Mouse (Mus musculus): Measurements from ENCODE around the gene Pik3c2g. TPM values are rescaled to one million over a fixed set of nuclear protein-coding genes. Genes with fewer than 3 reads are reported as not detected.
"Not testable (repeated sequence)": the region's sequence is repeated elsewhere in the genome, so short reads cannot be mapped to it uniquely, and the experiment has no call there.

The Pik3c2g gene
- total RNA-seq, 2 experiments from 2014 or later: not detected

DNA sequence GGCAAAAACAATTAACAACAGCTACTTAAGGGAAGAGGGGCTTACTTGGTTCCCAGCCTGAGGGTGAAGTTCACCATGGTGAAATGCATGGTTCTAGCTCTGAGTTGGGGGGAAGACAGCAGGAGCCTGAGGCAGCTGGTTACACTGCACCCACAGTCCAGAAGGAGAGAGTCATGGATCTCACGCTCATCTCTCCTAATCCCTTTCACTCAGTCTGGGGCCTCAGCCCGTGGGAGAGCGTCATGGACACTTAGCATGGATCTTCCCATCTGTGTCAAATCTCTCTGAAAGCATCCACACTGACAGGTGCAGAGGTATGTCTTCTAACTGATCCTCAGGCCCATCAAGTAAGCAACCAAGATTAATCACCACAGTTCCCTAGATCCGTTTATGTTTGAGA lies 320.1 kb downstream of the Pik3c2g start:
- no peak for ATAC-seq (replicated peaks; ENCODE audit: poor library complexity)

DNA sequence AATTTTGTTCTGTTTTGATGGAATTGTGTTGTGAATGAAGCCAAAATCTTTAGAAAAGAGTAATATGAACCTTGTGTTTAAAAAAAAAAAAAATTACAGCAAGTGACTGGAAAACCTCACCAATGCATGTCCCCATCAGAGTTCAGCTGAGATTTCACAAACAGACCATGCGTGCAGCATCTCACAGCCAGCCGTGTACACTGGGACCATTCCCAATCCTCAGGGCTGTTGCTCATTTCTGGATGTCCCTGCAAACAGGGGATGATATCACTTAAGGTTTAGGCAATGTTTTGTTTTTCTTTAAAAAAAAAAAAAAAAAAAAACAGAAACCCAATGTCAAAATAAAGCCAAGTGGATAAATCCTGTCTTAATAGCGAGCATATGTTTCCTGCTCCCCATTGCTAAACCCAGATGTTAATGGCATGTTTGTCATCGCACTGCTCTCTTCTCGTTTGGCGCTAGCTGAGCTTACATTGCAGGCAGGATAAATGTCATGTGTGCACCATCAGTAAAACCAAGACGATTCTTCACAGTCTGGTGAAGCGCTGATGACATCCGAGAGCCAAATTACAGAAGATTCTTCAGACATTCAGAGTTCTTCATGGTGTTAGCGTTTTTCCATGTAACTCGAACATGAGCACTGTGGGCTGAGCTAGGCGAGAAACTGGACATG lies 322.1 kb downstream of the Pik3c2g start:
- ATAC-seq (replicated peaks; ENCODE audit: poor library complexity): no peak

DNA sequence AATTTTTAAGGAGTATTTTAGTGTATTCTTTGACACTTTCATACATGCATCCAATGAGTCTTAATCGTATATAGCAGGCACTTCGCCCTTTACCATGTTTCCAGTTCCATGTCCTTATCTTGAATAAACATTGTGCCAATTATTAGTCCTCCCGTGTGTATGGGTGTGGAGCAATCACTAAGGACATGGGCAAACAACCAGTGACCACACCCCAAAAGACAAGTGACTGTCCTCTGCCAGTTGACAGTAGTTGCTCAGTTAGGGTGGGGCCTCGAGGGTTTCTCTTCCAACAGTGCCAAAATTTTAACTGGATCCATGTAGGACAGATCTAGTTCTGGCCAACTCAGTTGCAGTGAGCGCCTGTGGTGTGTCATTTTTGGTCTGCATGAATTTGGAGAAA lies 341.7 kb downstream of the Pik3c2g start:
- ATAC-seq (replicated peaks; ENCODE audit: poor library complexity): no peak

DNA sequence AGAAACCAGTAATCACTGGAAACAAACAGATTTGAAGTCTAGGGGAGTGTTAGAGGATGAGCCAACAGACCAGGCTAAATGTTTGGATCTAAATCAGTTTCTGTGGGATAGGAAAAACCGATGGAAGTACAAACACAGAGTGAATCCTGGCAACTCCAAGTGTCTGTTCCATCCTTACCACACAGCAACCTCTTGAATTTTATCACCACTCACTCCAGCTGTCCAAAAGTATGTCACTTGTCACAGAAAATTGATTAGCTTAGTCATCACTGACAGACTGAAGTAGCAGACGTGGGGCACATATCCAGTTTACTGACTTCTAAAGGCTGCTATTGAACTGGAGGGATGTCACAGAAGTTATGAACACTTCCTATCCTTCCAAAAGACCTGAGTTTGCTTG lies 347.8 kb downstream of the Pik3c2g start:
- ATAC-seq (replicated peaks; ENCODE audit: poor library complexity): no peak

DNA sequence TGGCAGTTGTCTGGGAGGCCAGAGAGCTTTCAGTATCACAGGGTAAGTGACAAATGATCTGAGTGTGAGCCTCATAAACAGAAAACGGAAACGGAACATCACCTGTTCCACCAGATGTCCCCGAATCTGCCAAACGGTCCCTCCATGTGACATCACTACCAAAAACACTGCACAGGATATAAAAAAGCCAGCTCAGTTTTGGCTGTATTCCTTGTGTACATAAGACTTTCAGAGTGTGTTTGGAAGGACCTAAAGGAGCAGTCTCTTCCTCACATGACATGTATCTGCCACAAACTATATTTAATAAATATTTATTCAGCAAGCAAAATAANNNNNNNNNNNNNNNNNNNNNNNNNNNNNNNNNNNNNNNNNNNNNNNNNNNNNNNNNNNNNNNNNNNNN lies 350.6 kb downstream of the Pik3c2g start:
- not testable (repeated sequence) for ATAC-seq (replicated peaks; ENCODE audit: poor library complexity)

DNA sequence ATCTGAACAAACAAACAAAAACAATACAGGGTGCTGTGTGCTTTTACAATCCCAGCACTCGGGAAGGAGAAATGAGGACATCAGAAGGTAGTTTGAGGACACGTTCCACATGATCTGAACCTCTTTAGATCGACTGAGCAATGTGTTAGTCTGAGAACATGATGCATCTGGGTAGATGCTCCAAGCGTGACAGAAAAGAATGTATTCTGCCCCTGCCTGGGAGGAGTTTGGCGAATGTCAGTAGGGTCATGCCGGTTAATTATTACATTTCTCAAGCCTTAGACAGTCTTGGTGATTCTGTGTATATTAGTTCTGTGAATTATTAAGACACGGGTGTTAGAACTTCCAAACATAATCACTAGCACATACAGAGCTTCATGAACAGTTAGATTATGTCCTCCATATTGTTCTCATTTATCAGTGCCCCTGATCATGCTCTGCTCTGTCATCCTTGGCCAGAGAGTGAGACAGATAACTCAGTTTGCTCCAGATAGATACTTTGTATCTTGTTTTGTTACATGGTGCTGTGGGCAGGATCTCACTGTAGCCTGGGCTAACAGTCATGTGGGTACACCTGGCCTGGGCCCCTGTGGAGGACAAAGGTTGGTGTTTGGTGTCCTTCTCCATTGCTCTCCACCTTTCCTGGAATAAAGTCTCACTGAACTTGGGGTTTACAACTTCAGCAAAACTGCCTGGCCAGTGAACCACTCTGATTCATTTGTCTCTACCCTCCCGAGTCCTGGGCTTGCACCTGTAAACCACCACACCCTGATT lies 360.3 kb downstream of the Pik3c2g start:
- no peak for ATAC-seq (replicated peaks; ENCODE audit: poor library complexity)

DNA sequence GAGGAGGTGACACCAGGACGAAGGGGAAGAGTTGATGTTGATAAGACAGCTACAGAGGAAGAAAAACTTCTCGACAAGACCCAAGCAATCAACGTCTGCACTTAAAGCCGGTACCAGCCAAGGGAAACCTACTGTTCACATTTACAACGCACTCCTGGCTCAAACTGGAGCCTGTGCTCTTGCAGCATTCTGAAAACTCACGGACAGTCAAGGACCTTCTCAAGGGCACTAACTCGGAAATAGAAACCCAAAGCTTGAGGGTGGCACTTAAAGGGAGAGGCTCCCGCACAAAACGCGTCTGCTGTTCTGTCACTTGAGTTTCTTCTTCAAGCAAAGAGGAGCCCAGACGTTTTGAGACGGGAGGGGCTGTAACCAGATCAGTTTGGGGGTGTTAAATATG lies 366.6 kb downstream of the Pik3c2g start:
- ATAC-seq (replicated peaks; ENCODE audit: poor library complexity): no peak

DNA sequence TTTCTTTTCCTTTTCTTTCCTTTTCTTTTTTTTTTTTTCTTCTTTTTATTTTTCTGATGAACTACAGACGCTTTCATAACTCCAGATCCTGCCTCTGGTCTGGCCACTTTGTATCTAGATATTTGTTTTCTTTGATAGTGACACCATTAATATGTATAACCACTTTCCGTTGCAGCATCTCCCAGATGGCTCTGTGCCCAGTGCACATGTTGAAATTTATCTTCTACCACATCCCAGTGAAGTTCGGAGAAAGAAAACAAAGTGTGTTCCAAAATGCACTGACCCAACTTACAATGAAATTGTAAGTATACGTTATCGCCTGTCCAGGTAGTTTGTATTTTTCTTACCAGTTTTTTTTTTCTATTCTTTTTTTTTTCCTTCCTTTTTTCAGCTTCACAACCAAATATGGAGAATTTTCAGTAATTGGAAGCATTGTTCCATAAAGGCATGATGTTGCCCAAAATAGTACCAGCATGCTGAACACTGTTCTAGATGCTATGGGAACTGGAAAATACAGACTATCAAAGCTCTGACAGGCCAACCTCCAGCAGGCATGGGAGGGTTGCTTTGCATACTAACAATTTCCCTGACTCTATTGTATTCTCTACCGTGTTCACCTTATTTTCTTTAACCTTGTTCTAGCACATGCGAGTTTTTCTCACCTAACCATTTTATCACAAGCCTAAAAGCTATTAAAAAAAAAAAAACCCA lies 370.7 kb downstream of the Pik3c2g start:
- no peak for ATAC-seq (replicated peaks; ENCODE audit: poor library complexity)

DNA sequence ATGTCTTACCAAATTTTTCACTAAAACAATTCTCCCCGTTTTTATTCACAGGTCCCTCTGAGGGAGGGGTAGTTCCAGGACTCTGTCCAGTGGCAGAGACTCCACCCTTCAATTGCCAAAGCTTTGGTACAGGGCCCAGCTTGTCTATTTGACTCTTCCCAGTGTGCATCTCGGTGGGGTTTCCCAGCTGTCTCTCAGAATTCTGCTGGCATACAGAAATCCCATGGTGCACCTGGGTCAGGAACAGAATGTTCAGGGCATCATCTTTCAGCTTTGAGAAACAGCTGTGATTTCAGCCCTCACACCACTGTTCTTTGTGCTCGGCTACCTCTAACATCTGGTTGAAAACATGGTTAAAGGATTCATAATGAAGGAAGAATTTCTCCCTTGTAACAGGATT lies 376.8 kb downstream of the Pik3c2g start:
- ATAC-seq (replicated peaks; ENCODE audit: poor library complexity): no peak

DNA sequence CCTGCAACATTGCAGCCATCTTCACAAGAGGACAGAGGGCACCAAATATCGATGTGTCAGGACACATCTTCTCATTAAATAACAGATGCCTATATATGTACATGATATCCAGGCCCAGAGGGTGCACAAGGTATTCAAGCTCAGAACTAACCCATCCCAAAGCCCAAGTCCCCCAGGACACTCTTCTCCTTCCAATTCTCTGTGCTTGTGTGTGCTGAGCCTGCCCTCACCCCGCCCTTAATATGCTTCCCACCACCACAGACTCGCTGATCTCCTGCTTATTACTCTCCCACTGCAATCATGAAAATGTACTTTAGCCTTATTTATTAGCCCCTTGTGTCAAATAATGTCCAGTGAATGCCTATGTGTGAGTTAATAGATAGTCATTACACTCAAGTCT lies 377.9 kb downstream of the Pik3c2g start:
- ATAC-seq (replicated peaks; ENCODE audit: poor library complexity): no peak

DNA sequence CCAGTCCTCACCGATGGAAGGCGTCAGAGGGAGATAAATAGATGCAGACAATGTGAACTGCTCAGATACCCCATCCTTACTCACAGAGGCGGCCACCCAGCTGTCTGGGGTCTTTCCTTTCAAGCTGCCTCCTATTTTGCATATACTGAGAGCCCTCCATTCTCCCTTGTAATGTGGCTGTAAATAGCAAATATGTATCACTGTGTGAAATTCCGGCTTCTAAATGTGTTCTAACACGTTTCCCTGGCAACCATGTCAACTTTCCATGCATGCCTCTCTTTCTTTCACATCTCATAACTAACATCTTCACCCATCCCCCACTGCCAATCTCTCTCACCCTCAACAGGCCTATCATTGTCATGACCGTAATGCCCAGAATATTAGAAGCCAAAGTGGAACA lies 379.7 kb downstream of the Pik3c2g start:
- no peak for ATAC-seq (replicated peaks; ENCODE audit: poor library complexity)

DNA sequence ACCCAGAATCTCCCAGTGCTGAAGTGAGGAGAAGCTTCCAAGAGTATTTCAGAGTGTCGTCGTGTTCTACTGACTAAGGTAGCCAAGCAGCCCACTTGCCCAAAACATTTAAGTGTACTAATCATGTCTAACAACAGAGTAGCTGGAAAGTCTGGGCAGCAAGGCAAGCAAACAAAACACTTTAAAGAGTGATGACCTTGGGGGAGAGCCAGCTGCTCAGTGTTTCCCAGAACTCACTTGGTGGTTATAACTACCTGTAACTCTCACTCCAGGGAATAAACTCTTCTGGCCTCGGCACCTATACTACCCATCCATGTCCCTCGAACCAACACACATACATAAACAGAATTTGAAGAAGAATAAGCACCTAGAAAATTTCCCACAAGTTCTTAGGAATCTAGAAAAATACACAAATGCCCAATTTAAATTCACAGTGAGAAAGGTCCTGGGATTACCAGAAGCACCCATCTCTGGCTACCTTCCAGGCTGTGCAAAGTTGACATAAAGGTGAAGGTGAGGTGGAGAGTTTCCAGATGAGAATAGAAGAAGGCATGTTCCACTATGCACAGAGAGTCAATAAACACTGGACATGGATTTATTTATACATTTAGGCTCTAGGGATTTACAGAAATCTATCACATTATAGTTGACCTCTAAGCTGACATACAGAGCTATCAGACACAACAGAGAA lies 384.7 kb downstream of the Pik3c2g start:
- no peak for ATAC-seq (replicated peaks; ENCODE audit: poor library complexity)

DNA sequence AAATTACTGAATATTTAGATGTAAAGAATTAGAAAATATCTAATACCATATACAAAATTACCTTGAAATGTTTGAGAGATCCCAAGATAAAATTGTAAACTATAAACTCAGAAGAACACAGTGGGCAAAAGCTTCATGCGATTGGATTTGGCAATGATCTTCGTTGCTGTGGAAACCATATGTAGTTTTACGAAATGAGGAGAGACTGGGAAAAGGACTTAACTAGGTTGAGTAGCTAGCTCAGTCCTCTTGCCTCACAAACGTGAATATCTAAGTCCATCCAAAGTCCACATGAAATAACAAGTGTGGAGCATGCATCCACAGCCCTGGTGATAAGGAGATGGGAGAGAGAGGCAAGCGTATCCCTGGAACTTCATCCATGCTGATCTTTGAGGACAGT lies 387.6 kb downstream of the Pik3c2g start:
- no peak for ATAC-seq (replicated peaks; ENCODE audit: poor library complexity)

DNA sequence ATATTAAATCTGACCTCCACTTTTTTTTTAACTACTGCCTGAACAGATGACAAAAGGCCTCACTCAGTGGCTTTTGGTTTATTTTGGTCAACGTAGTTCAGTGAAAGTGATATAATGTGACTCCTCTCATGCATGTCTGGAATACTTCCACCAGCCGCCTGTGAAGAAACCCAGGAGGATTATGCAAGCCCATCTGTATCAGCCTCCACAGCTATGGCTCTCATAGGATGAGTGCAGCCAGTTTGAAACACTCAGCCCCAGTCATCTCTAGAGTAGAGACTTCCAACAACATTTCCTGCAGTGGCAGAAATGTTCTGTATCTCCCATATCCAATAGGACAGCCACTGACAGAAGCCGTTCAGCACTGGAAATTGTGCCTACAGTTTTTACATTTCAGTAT lies 391.1 kb downstream of the Pik3c2g start:
- ATAC-seq (replicated peaks; ENCODE audit: poor library complexity): no peak

DNA sequence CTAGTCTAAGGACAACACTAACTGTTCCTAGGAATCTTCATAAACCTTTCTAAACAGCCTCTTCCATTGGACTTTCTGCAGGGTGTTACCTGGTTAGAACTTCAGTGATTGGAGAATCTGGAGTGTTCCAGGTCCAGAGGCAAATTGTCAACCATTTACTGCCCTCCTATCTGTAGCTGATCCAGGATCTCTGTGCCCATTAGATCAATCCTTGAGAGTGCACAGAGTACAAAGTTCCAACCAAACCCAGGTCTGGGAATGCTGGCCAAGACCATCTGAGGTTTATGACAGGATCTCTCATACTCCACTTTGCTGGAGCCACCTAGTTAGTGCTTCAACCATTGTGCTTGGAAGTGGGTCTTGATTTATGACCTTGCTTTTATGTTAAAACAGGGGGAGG lies 394.0 kb downstream of the Pik3c2g start:
- no peak for ATAC-seq (replicated peaks; ENCODE audit: poor library complexity)

DNA sequence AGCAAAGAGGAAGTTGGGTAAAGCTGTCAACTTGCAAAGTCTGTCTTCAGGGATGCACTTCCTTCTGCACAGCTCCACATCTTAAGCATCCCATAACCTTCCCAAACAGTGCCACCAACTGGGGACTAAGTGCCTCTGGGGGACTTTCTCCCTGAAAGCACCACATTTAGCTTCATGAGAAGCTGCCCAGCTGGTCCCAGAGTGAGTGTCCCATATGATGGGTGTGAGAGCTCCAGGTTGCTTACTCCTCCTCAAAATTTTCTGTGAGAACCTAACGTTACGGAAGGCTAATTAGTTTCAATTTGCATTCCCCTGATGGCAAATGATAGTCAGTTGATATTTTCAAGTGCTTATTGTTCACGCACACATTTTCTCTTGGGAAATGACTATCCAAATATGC lies 397.0 kb downstream of the Pik3c2g start:
- no peak for ATAC-seq (replicated peaks; ENCODE audit: poor library complexity)

DNA sequence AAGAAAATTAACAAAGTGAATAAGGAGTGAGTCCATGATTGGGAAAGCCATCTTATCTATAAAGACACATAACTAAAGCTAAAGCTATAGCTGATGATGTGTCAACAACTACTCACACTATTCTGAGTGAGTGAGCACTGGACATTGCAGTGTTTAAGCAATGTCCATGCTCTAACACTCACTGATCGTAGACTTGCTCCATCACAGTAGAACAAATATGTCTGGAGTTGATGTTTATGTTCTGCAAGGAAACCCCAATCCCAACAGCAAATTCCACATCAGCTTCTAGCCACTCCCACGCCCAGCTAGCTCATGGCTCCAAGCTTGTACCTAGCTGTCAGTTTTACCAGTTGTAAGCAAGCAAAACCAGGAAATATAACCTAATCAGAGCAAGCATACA lies 399.5 kb downstream of the Pik3c2g start:
- no peak for ATAC-seq (replicated peaks; ENCODE audit: poor library complexity)

DNA sequence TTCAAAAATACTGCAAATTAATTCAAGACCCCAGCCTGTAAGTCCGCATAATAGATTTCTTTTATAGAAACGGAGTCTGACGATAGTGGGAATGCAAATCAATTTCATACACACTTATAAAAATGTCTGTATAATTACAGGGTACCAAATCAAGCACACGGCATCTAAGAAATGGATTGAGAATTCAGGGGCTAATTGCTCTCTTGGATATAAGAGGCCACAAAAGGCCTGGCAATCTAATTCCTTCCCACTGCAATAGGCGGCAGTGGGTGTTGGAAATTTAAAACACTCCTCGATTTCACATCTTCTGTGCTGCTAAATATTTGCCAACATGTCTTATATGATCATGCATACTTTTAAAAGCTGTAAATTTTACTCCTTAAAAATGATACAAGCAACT lies 402.1 kb downstream of the Pik3c2g start:
- no peak for ATAC-seq (replicated peaks; ENCODE audit: poor library complexity)

DNA sequence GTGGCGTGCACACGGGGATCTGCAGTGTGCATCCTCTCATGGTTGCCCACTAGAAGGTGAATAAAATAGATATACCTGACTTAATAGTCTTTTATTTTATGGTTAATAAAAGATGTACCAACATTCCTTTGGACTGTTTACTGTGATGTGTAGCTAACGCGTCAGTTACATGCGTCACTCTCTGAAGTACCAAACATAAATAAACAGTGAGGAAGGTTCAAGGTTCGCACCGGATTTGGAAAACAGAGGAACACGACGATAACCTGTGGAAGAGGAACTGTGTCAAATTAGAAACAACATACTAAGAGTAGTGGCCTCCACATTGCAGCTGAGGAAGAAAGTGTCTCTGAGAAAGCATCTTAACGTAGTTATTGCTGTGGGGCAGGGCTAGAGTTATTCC lies 402.6 kb downstream of the Pik3c2g start:
- no peak for ATAC-seq (replicated peaks; ENCODE audit: poor library complexity)

DNA sequence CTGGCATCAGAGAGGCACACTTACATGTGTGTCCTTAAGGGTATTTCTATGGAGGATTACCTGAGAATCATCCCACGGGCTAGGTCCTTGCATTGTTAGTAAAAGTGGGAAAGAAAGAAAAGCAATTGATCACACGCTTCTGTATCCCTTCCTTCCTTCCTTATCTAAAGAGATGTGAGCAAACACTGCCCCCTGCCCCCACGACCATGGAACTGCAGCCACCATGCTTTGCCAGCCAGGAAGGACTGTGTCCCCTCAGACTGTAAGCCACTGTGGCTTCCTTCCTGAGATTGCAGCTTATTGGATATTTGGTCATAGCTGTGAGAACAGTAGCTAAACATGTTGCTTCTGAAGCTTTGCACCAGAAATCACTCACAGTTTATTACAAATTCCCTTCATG lies 418.2 kb downstream of the Pik3c2g start:
- 0 out of 2 replicates have a peak, but pooled peaks have one; percentile 29 for ATAC-seq (replicated peaks; ENCODE audit: poor library complexity)
